Mouse (Mus musculus) cortical plate, adult 2 months (tissue): ENCODE measurements around the gene Plk5.

Experiments
- CTCF ChIP-seq: fragments of 200-500 bp; IDR thresholded peaks from 2 replicates; pipeline ENCODE4 v1.5.1; 2011; ENCODE audit warnings: mild to moderate bottlenecking, control low read depth, low read length; ENCODE audit not compliant: insufficient read depth; ENCODE audit errors: extremely low read depth
- POLR2A ChIP-seq: fragments of 200-500 bp; IDR thresholded peaks from 2 replicates; pipeline ENCODE4 v1.6.1; 2011; ENCODE audit warnings: mild to moderate bottlenecking, low read length, control low read depth; ENCODE audit not compliant: insufficient read depth; ENCODE audit errors: extremely low read depth

DNA sequence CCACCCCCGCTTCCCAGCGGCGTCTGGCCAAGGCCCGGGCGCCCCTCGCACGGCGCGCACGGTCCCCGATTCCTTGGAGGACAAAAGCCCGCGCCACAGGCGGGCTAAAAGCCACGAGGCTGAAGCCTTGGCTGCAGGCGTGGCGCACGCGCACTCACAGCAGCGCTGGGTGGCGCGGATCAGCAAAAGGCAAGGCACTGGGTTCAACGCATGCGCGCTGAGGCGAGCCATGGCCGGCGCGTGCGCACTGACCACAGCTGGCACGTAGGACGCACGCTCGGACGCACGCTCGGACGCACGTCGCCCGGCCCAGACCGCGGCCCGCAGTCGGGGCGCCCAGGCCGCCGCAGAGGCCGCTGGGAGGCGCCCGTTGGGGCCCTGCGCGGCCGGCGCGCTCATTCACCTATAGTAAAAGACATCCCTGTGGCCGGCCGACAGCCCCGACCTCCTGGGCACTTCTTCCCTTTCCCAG, 42.5 kb downstream of the Plk5 start:
- peak; percentile 71; the same call in 1 of the 2 replicates for TF ChIP-seq POLR2A
- TF ChIP-seq CTCF: no peak
